Mouse (Mus musculus): Measurements from ENCODE around the gene Ttll13.

DNA sequence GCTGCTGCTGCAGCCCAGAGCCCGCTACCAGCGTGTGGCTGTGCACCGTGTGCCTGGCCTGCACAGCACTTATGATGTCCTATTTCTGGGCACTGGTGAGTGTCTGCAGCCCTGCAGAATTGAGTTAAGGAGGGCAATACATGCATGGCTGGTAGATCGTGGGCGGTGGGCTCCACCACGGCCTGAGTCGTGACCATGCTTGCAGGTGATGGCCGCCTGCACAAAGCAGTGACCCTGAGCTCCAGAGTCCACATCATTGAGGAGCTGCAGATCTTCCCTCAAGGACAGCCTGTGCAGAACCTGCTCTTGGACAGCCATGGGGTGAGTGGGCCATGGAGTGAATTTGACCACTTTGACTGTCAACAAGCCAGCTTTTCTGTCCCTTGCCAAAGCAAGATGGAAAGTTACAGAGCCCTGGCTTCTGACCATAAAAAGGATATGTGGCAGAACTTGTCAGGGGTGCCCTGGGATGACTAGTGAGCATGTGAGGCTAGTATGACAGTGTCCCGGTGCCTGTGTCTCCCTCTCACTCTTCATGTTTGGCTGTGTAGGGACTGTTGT is 25.9 kb upstream of the Ttll13 start:
- TF ChIP-seq CTCF (IDR thresholded peaks at IDR 0.05; ENCODE audit: low read depth) (no peak), EP300 (IDR thresholded peaks at IDR 0.05; ENCODE audit: low read depth) (no peak)

Measured in liver, postnatal 0 days (tissue).